Mouse (Mus musculus) kidney, postnatal 14 days (tissue): ENCODE data around the gene Zdhhc19.

Source experiments
- DNase-seq: peaks from one replicate; pipeline ENCODE4 v3.0.0; 2022; ENCODE audit warnings: mixed read lengths

The Zdhhc19 gene

GRCm38 (mm10) chr16:32551346-32551747, 55.3 kb downstream of the Zdhhc19 start:
- peak; percentile 71 for DNase-seq

GRCm38 (mm10) chr16:32555588-32555987, 59.5 kb downstream of the Zdhhc19 start:
- DNase-seq, result no peak

- peak; percentile 14 for DNase-seq
These were observed 63.4 kb downstream of the Zdhhc19 start for GRCm38 (mm10) chr16:32559493-32559892.

- DNase-seq, result no peak
These were observed 67.2 kb downstream of the Zdhhc19 start for GRCm38 (mm10) chr16:32563056-32563793.

GRCm38 (mm10) chr16:32567282-32567681, 71.2 kb downstream of the Zdhhc19 start:
- no peak for DNase-seq

GRCm38 (mm10) chr16:32568401-32568800, 72.3 kb downstream of the Zdhhc19 start:
- no peak for DNase-seq

GRCm38 (mm10) chr16:32570042-32570441, 74.0 kb downstream of the Zdhhc19 start:
- DNase-seq, result no peak

GRCm38 (mm10) chr16:32572528-32572927, 76.5 kb downstream of the Zdhhc19 start:
- DNase-seq, result no peak

GRCm38 (mm10) chr16:32586482-32586881, 90.4 kb downstream of the Zdhhc19 start:
- DNase-seq, result no peak

- DNase-seq, result no peak
These were observed 92.5 kb downstream of the Zdhhc19 start for GRCm38 (mm10) chr16:32588568-32588967.

GRCm38 (mm10) chr16:32591521-32591920, 95.5 kb downstream of the Zdhhc19 start:
- DNase-seq, result no peak

GRCm38 (mm10) chr16:32593283-32593805, 97.3 kb downstream of the Zdhhc19 start:
- no peak for DNase-seq

GRCm38 (mm10) chr16:32593916-32594315, 97.9 kb downstream of the Zdhhc19 start:
- DNase-seq, result no peak

- DNase-seq, result no peak
These were observed 98.6 kb downstream of the Zdhhc19 start for GRCm38 (mm10) chr16:32594701-32595100.

- no peak for DNase-seq
These were observed 99.2 kb downstream of the Zdhhc19 start for GRCm38 (mm10) chr16:32595142-32595855.

- no peak for DNase-seq
These were observed 101.9 kb downstream of the Zdhhc19 start for GRCm38 (mm10) chr16:32597909-32598381.

- no peak for DNase-seq
These were observed 103.1 kb downstream of the Zdhhc19 start for GRCm38 (mm10) chr16:32599151-32599550.

GRCm38 (mm10) chr16:32602193-32602685, 106.2 kb downstream of the Zdhhc19 start:
- DNase-seq, result no peak

- DNase-seq, result no peak
These were observed 111.7 kb downstream of the Zdhhc19 start for GRCm38 (mm10) chr16:32607562-32608343.

- DNase-seq, result no peak
These were observed 112.3 kb downstream of the Zdhhc19 start for GRCm38 (mm10) chr16:32608344-32608711.

GRCm38 (mm10) chr16:32608712-32609400, 112.8 kb downstream of the Zdhhc19 start, which contains the start of gene Tfrc:
Gene Tfrc (plus strand): TSS chr16:32608920.
- DNase-seq, result peak; percentile 98

- DNase-seq, result no peak
These were observed 113.3 kb downstream of the Zdhhc19 start for GRCm38 (mm10) chr16:32609401-32609779.
